Mouse (Mus musculus) G1E (cell line): ENCODE data around the gene Trim63.

Source experiments
- CTCF ChIP-seq: IDR thresholded peaks from 2 replicates; pipeline ENCODE4 v1.5.1; 2012; ENCODE audit warnings: low read depth, low read length, inconsistent platforms, mixed read lengths
- GATA1 ChIP-seq: IDR thresholded peaks from 2 replicates; pipeline ENCODE4 v1.6.1; 2012; ENCODE audit warnings: borderline replicate concordance, low read length, inconsistent platforms, mixed read lengths
- GATA2 ChIP-seq: IDR thresholded peaks from 2 replicates; pipeline ENCODE4 v1.6.1; 2012; ENCODE audit warnings: low read depth, low read length, inconsistent platforms, borderline replicate concordance
- POLR2AphosphoS5 ChIP-seq: IDR thresholded peaks from 2 replicates; pipeline ENCODE4 v1.6.1; 2012; ENCODE audit warnings: low read depth, low read length, inconsistent platforms; ENCODE audit not compliant: insufficient replicate concordance
- TAL1 ChIP-seq: conservative IDR thresholded peaks from 2 replicates; pipeline ENCODE4 v1.6.1; 2012; ENCODE audit warnings: low read depth, low read length, inconsistent platforms, mixed read lengths

DNA sequence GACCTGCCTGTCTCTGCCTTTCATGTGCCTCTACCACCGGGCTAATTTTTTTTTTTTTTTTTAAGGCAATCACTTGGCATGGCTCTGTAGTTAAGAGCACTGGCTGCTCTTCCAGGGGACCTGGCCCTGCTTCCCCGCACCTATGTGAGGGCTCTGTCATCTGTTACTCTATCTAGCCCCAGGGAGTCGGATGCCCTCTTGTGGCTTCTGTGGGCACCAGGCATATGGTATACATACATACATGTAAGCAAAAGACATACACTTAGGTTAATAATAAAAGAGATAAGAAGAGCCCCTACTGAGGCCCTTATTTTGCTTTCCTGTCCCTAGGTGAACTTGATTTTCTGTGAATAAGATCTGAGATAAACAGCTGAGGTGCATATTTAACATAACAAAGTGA lies 29.7 kb downstream of the Trim63 start:
- TF ChIP-seq CTCF: no peak
- no peak for TF ChIP-seq TAL1
- TF ChIP-seq GATA2: no peak
- TF ChIP-seq POLR2AphosphoS5: no peak
- no peak for TF ChIP-seq GATA1
